Mouse (Mus musculus) erythroblast, embryonic 14.5 days (primary cell): ENCODE results near the gene Gm20695. TPM values are rescaled to one million over a fixed set of nuclear protein-coding genes. Genes with fewer than 3 reads are reported as not detected.
A peak's percentile ranks its signal among the peaks of the same experiment; 100 is the strongest.
"Not testable (repeated sequence)": the region's sequence is repeated elsewhere in the genome, so short reads cannot be mapped to it uniquely, and the experiment has no call there.

Source experiments
- H3K27me3 ChIP-seq: 2 replicates; pipeline ENCODE4 v1.6.1; 2012; ENCODE audit warnings: inconsistent platforms; ENCODE audit not compliant: control insufficient read depth
- H3K36me3 ChIP-seq: 2 replicates; pipeline ENCODE4 v1.6.1; 2012; ENCODE audit warnings: mild to moderate bottlenecking, inconsistent platforms; ENCODE audit not compliant: control insufficient read depth
- H3K4me1 ChIP-seq: 2 replicates; pipeline ENCODE4 v1.6.1; 2012; ENCODE audit warnings: inconsistent platforms; ENCODE audit not compliant: control insufficient read depth
- H3K4me3 ChIP-seq: replicated peaks from 2 replicates; pipeline ENCODE3; 2012; ENCODE audit warnings: moderate library complexity, mild to moderate bottlenecking, inconsistent platforms
- H3K9me3 ChIP-seq: 2 replicates; pipeline ENCODE4 v1.6.1; 2012; ENCODE audit warnings: low read length, inconsistent platforms, mixed read lengths; ENCODE audit not compliant: control insufficient read depth
- GATA1 ChIP-seq: IDR thresholded peaks from 2 replicates; pipeline ENCODE4 v1.6.1; 2012; ENCODE audit warnings: low read length, inconsistent platforms, mixed read lengths
- TAL1 ChIP-seq: IDR thresholded peaks from 3 replicates; pipeline ENCODE4 v1.6.1; 2012; ENCODE audit warnings: low read length, inconsistent platforms, mixed read lengths
- polyA plus RNA-seq: library from polyadenylated mRNA; stranded (reverse); fragments of >175 nt; gene quantifications from 2 replicates; pipeline ENCODE4 v1.2.3, GENCODE M21; 2012

Gene Gm20695
- polyA plus RNA-seq, result not detected in 2 replicates

GRCm38 (mm10) chr16:3884201-3885064, at the start of gene Gm20695, which contains the start of gene Zfp597:
Gene Gm20695 (plus strand): TSS chr16:3884648.
Gene Zfp597 (minus strand): TSS chr16:3884561.
- H3K9me3 ChIP-seq, result no peaks in the 10 kb centered on the region
- H3K4me3 ChIP-seq, result peak within 1 kb of the TSS; percentile 99
- peaks cover 36% of the 10 kb centered on the region for H3K4me1 ChIP-seq
- peaks cover 20% of the 10 kb centered on the region for H3K36me3 ChIP-seq
- H3K27me3 ChIP-seq, result no peaks in the 10 kb centered on the region
- TF ChIP-seq GATA1 (no peak), TAL1 (no peak)

- H3K4me3 ChIP-seq, result no peak overlapping the region
- H3K9me3 ChIP-seq, result no peaks in the 10 kb centered on the region
- no peaks in the 10 kb centered on the region for H3K4me1 ChIP-seq
- H3K36me3 ChIP-seq, result no peaks in the 10 kb centered on the region
- no peaks in the 10 kb centered on the region for H3K27me3 ChIP-seq
- TF ChIP-seq GATA1 (no peak), TAL1 (no peak)
Observed at GRCm38 (mm10) chr16:3835461-3835860, 49.0 kb upstream of the Gm20695 start.

- Histone ChIP-seq H3K4me1 (no peaks in the 10 kb centered on the region), H3K36me3 (no peaks in the 10 kb centered on the region), H3K4me3 (no peak overlapping the region), H3K9me3 (no peaks in the 10 kb centered on the region), H3K27me3 (no peaks in the 10 kb centered on the region)
- TF ChIP-seq GATA1, result no peak
- no peak for TF ChIP-seq TAL1
Observed at GRCm38 (mm10) chr16:3839157-3839885, 45.1 kb upstream of the Gm20695 start.

DNA sequence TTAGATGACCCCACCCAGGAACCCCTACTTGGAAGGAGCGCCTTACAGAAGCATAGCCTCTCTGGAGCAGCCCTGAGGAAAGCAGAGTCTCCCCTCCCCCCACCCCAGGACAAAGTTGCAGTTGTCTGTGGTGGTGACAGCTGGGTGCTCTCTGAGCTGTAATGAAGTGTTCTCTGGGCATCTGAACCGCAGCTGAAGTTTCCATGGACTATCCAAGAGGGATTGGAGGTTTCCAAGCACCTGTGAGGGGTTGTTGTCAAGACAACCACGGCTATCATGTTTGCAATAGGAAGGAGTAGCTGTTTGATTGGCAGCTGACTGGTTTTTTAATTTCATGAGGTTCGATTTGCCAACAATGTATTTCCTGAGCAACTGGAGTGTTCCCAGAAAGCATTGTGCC, 41.5 kb upstream of the Gm20695 start:
- Histone ChIP-seq H3K4me1 (peaks cover 15% of the 10 kb centered on the region), H3K4me3 (no peak overlapping the region), H3K9me3 (no peaks in the 10 kb centered on the region), H3K27me3 (no peaks in the 10 kb centered on the region), H3K36me3 (no peaks in the 10 kb centered on the region)
- no peak for TF ChIP-seq GATA1
- no peak for TF ChIP-seq TAL1

- no peaks in the 10 kb centered on the region for H3K9me3 ChIP-seq
- no peaks in the 10 kb centered on the region for H3K27me3 ChIP-seq
- no peak overlapping the region for H3K4me3 ChIP-seq
- TF ChIP-seq GATA1, result no peak
- TF ChIP-seq TAL1, result no peak
- H3K4me1 ChIP-seq, result peaks cover 17% of the 10 kb centered on the region
- no peaks in the 10 kb centered on the region for H3K36me3 ChIP-seq
Observed at GRCm38 (mm10) chr16:3843796-3844195, 40.7 kb upstream of the Gm20695 start.

GRCm38 (mm10) chr16:3846711-3847518, 37.5 kb upstream of the Gm20695 start, which contains the start of gene Zfp174:
Gene Zfp174 (plus strand): TSS chr16:3847268.
- H3K4me1 ChIP-seq, result peaks cover 25% of the 10 kb centered on the region
- TF ChIP-seq GATA1 (no peak), TAL1 (no peak)
- H3K9me3 ChIP-seq, result no peaks in the 10 kb centered on the region
- H3K27me3 ChIP-seq, result no peaks in the 10 kb centered on the region
- no peaks in the 10 kb centered on the region for H3K36me3 ChIP-seq
- peak within 1 kb of the TSS; percentile 91 for H3K4me3 ChIP-seq

GRCm38 (mm10) chr16:3847871-3848270, 36.6 kb upstream of the Gm20695 start:
- H3K4me1 ChIP-seq, result peaks cover 25% of the 10 kb centered on the region
- H3K4me3 ChIP-seq, result peak overlapping the region; percentile 91
- no peak for TF ChIP-seq TAL1
- no peaks in the 10 kb centered on the region for H3K9me3 ChIP-seq
- H3K36me3 ChIP-seq, result no peaks in the 10 kb centered on the region
- no peaks in the 10 kb centered on the region for H3K27me3 ChIP-seq

- no peaks in the 10 kb centered on the region for H3K36me3 ChIP-seq
- no peak for TF ChIP-seq TAL1
- no peak for TF ChIP-seq GATA1
- H3K27me3 ChIP-seq, result no peaks in the 10 kb centered on the region
- peaks cover 25% of the 10 kb centered on the region for H3K4me1 ChIP-seq
- no peak overlapping the region for H3K4me3 ChIP-seq
- no peaks in the 10 kb centered on the region for H3K9me3 ChIP-seq
Observed at GRCm38 (mm10) chr16:3848416-3848815, 36.0 kb upstream of the Gm20695 start.

- H3K4me3 ChIP-seq, H3K9me3 ChIP-seq, H3K36me3 ChIP-seq, H3K27me3 ChIP-seq: not testable (repeated sequence)
- H3K4me1 ChIP-seq, result peaks cover 25% of the 10 kb centered on the region
Observed at GRCm38 (mm10) chr16:3851301-3851700, 33.1 kb upstream of the Gm20695 start.
